Mouse (Mus musculus) embryonic facial prominence, embryonic 10.5 days (tissue): Measurements from ENCODE around the gene Dcaf12l1. TPM values are rescaled to one million over a fixed set of nuclear protein-coding genes. Genes with fewer than 3 reads are reported as not detected.
A peak's percentile ranks its signal among the peaks of the same experiment; 100 is the strongest.
"Not testable (repeated sequence)": the region's sequence is repeated elsewhere in the genome, so short reads cannot be mapped to it uniquely, and the experiment has no call there.

Source experiments
- DNase-seq: peaks from one replicate; pipeline ENCODE4 v3.0.0-alpha.2; 2017; ENCODE audit warnings: low spot score
- H3K27ac ChIP-seq: fragments of 300-500 bp; sonication (generic); replicated peaks from 2 replicates; pipeline ENCODE4 v1.5.1; 2016; ENCODE audit warnings: mild to moderate bottlenecking
- H3K27me3 ChIP-seq: fragments of 300-500 bp; sonication (generic); replicated peaks from 2 replicates; pipeline ENCODE4 v1.6.1; 2016; ENCODE audit warnings: low read depth, mild to moderate bottlenecking; ENCODE audit not compliant: poor library complexity, severe bottlenecking
- H3K36me3 ChIP-seq: fragments of 300-500 bp; sonication (generic); replicated peaks from 2 replicates; pipeline ENCODE4 v1.6.1; 2016; ENCODE audit warnings: mild to moderate bottlenecking, moderate library complexity
- H3K4me1 ChIP-seq: fragments of 300-500 bp; sonication (generic); 2 replicates; pipeline ENCODE4 v1.6.1; 2016
- H3K4me3 ChIP-seq: fragments of 300-500 bp; sonication (generic); 2 replicates; pipeline ENCODE4 v1.5.1; 2016; ENCODE audit warnings: mild to moderate bottlenecking, moderate library complexity
- H3K9me3 ChIP-seq: fragments of 300-500 bp; sonication (generic); 2 replicates; pipeline ENCODE4 v1.6.1; 2016; ENCODE audit warnings: mild to moderate bottlenecking
- WGBS: fragments of 180-500 bp; shearing (Covaris S2); methylation state at CpG from one replicate; pipeline ENCODE4 v1.1.7; 2016; 5-methylcytosine and 5-hydroxymethylcytosine counted together
- polyA plus RNA-seq: library from polyadenylated mRNA; unstranded; fragments of >200 nt; fragmentation: Nextera tagmentation; extraction: Ambion mirVana; gene quantifications from 2 replicates; pipeline ENCODE4 v1.2.1, GENCODE M21; 2016

Gene Dcaf12l1
- polyA plus RNA-seq = 5.7 and 6.2 TPM in 2 replicates

DNA sequence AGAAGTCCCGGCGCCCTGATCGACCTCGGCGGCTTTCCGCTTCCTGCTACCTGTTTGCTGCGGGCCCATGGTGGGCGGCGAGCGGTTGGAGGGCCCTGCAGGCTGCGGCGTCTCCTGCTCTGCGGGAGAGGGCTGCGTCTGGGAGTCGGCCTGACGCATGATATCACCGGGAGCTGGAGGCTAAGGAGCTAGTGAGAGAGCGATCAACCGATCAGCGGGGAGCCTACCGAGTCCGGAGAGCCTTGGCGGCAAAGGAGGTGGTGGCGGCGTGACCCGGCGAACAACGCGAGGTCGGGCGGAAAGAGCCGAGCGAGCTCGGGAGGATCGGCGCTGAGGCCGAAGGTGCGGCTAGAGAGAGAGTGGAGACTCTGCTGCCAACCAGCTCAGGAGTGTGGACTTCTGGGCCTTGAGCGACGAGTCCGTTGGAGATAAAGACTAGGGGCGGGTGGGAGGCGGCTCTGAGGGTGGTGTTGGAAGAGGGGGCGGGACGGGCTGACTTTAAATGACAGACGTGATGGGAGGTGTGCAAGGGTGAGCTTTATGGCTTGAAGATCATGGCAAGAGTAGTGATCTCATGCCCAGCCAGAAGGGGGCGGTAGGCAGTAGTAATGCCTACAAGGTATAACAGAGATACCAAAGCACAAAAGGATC, at the start of gene Dcaf12l1:
Dcaf12l1 (minus strand) TSS at position 437 of the 651 bp plus-strand sequence.
- 15% methylated on average over 47 of the region's 47 CpGs for WGBS
- Histone ChIP-seq H3K36me3 (no peaks in the 10 kb centered on the region), H3K4me3 (peak within 1 kb of the TSS; percentile 61), H3K9me3 (no peaks in the 10 kb centered on the region), H3K27ac (peak within 1 kb of the TSS; percentile 77), H3K27me3 (peaks cover 9% of the 10 kb centered on the region), H3K4me1 (no peaks in the 10 kb centered on the region)
- peak; percentile 75 for DNase-seq

DNA sequence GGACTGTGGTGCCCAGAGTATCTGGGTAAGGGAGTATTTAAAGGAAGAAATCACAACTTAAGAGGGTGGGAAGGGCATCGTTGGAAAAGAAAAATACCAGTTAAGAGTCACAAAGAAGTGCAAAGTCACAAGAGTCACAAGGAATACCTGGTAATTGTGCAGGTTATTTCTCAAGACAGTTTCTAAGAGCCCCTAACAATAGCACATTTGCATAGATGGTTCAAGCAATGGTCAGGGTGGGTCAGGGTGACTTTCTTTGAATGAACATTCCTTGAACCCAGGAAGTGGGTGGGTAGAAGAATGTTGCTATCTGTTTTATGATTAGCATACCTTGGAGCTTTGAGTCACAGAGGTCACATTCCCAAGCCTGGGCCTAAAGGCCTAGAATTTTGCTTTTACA, 19.4 kb upstream of the Dcaf12l1 start:
- H3K27ac ChIP-seq, H3K4me3 ChIP-seq, H3K4me1 ChIP-seq, H3K27me3 ChIP-seq, H3K9me3 ChIP-seq, H3K36me3 ChIP-seq, DNase-seq: not testable (repeated sequence)
- WGBS = 54% methylated on average over 1 of the region's 1 CpGs

DNA sequence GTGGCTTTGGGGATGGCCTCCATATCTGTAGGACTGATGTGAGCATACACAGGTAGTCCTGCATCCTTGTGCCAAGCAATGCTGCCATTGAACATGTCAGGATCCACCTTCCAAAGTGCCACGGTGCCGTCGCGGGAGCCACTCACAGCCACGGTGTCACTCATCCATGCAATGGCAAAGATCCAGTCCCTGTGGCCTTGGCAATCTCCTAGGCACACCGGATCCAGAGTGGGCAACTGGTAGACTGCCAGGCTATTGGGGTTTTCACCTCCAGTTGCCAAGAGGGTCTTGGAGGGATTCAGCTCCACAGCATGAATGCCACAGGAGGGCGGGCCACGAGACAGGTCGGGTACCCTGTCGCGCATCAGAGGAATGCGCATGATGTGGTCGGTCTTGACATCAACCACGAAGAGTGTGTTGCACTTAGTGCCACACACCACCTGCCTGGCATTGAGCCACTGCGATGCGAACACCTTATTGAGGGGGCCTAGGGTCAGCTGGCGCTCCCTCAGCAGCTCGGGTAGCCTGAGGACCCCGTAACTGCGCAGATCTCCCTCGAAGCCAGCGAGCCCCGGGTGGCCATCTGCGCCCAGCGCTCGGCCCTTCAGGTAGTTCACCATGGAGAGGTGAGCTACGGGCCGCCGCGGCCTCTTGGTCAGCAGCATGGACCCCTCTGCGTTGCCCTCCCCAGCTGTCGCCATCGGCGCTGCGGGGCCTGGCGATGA, 799 bp downstream of the Dcaf12l1 start:
- H3K4me3 ChIP-seq = peak overlapping the region; percentile 61
- H3K9me3 ChIP-seq = no peaks in the 10 kb centered on the region
- H3K27ac ChIP-seq = peak overlapping the region; percentile 77
- peaks cover 9% of the 10 kb centered on the region for H3K27me3 ChIP-seq
- H3K4me1 ChIP-seq = no peaks in the 10 kb centered on the region
- no peak for DNase-seq
- WGBS = 32% methylated on average over 36 of the region's 36 CpGs
- H3K36me3 ChIP-seq = no peaks in the 10 kb centered on the region
